Mouse (Mus musculus) liver, postnatal 0 days (tissue): Measurements from ENCODE around the gene Rab32. TPM values are rescaled to one million over a fixed set of nuclear protein-coding genes. Genes with fewer than 3 reads are reported as not detected.

Source experiments
- ATAC-seq: fragments of 200-750 bp; cut with Nextera tagmentation; 2 replicates; pipeline ENCODE4 v1.8.0; 2017; ENCODE audit warnings: mild to moderate bottlenecking, moderate library complexity
- DNase-seq: peaks from one replicate; pipeline ENCODE4 v3.0.0-alpha.2; 2016
- H3K27ac ChIP-seq: fragments of 300-500 bp; sonication (generic); 2 replicates; pipeline ENCODE4 v1.5.1; 2014; ENCODE audit warnings: antibody characterized with exemption, moderate library complexity, mild to moderate bottlenecking, low read depth
- H3K27me3 ChIP-seq: fragments of 300-500 bp; sonication (generic); 2 replicates; pipeline ENCODE4 v1.6.1; 2014; ENCODE audit warnings: low read length, control low read depth, mixed read lengths; ENCODE audit not compliant: insufficient read depth
- H3K36me3 ChIP-seq: fragments of 300-500 bp; sonication (generic); replicated peaks from 2 replicates; pipeline ENCODE4 v1.6.1; 2014; ENCODE audit warnings: mild to moderate bottlenecking, control low read depth, low read length, moderate library complexity, mixed read lengths; ENCODE audit not compliant: insufficient read depth
- H3K4me1 ChIP-seq: fragments of 300-500 bp; sonication (generic); 2 replicates; pipeline ENCODE4 v1.6.1; 2014; ENCODE audit warnings: antibody characterized with exemption, mild to moderate bottlenecking, control low read depth; ENCODE audit not compliant: insufficient read depth
- H3K4me2 ChIP-seq: fragments of 300-500 bp; sonication (generic); 2 replicates; pipeline ENCODE4 v1.6.1; 2014; ENCODE audit warnings: low read depth, mild to moderate bottlenecking, low read length, moderate library complexity, mixed read lengths
- H3K4me3 ChIP-seq: fragments of 300-500 bp; sonication (generic); 2 replicates; pipeline ENCODE4 v1.5.1; 2014; ENCODE audit warnings: low read depth, low read length
- H3K9ac ChIP-seq: fragments of 300-500 bp; sonication (generic); replicated peaks from 2 replicates; pipeline ENCODE4 v1.6.1; 2014; ENCODE audit warnings: mild to moderate bottlenecking, moderate library complexity
- H3K9me3 ChIP-seq: fragments of 300-500 bp; sonication (generic); 2 replicates; pipeline ENCODE4 v1.6.1; 2016; ENCODE audit warnings: mild to moderate bottlenecking, control low read depth, low read length, mixed read lengths
- CTCF ChIP-seq: sonication (generic); IDR thresholded peaks from 2 replicates; pipeline ENCODE4 v1.5.1; 2016; ENCODE audit warnings: antibody characterized with exemption, low read depth
- EP300 ChIP-seq: IDR thresholded peaks from 2 replicates; pipeline ENCODE4 v1.6.1; 2016; ENCODE audit warnings: antibody characterized with exemption, low read depth, mild to moderate bottlenecking
- WGBS: fragments of 180-500 bp; shearing (Covaris S2); extraction: QIAGEN DNeasy Blood & Tissue Kit; methylation state at CpG from one replicate; pipeline ENCODE4 v1.1.7; 2014; ENCODE audit not compliant: insufficient replicate concordance; 5-methylcytosine and 5-hydroxymethylcytosine counted together
- polyA plus RNA-seq: library from polyadenylated mRNA; unstranded; fragments of >200 nt; fragmentation: Nextera tagmentation; extraction: Ambion mirVana; gene quantifications from 2 replicates; pipeline ENCODE4 v1.2.1, GENCODE M21; 2015

Rab32 gene
- polyA plus RNA-seq, 1 experiment from 2014 or later = 23.6 TPM

DNA sequence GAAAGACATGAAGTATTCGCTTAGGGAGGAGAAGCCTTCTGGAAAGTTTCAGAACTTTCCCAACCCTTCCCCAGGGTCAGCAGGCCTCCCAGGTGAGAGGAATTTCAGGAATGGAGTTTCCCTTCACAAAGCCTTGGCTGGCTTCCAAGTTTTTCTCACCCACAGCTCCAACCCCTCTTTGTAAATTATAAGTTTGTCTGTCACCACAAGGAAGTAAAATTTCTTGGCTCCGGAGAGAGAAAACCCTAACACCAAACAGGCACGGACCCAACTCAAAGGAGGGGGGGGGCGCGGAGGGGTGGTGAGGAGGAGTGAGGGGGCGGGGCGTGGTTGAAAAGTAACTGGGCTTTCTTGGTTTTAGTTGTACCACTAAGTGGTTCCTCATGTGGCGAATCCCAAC is 980 bp downstream of the Rab32 start:
- TF ChIP-seq EP300 = no peak
- no peak for TF ChIP-seq CTCF
- H3K9ac ChIP-seq = peak overlapping the region; percentile 69
- H3K27me3 ChIP-seq = no peaks in the 10 kb centered on the region
- no peaks in the 10 kb centered on the region for H3K9me3 ChIP-seq
- ATAC-seq = no peak
- whole genome bisulfite sequencing = 7% methylated on average over 8 of the region's 8 CpGs
- H3K27ac ChIP-seq = peak overlapping the region; percentile 59; the same call in 1 of the 2 replicates
- H3K4me1 ChIP-seq = no peaks in the 10 kb centered on the region
- H3K4me3 ChIP-seq = peak overlapping the region; percentile 51
- H3K36me3 ChIP-seq = no peaks in the 10 kb centered on the region
- peak; percentile 47 for DNase-seq
- peak overlapping the region; percentile 92 for H3K4me2 ChIP-seq

DNA sequence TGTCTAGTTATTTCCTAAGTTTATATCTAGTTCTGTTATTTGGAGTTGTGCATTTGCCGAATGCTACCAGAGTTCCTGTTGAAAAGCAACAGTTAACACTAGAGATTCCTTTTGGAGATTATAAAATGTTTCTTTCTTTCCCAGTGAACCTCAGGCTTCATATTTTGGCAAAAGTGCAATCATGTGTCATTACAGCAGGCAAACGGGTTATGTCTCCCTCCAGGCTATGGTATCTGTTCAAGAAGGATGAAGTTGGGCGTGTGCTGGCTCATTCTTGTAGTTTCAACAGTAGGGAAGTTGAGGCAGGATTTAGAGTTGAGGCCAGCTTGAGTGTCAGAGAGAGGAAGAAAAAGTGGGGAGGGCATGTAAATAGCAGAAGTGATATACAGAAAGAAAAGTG is 2.4 kb downstream of the Rab32 start:
- TF ChIP-seq CTCF = no peak
- TF ChIP-seq EP300 = no peak
- H3K4me2 ChIP-seq = peak overlapping the region; percentile 92; the same call in 1 of the 2 replicates
- DNase-seq = no peak
- WGBS = 63% methylated on average over 3 of the region's 3 CpGs
- H3K4me1 ChIP-seq = no peaks in the 10 kb centered on the region
- no peaks in the 10 kb centered on the region for H3K27me3 ChIP-seq
- no peak for ATAC-seq
- H3K4me3 ChIP-seq = no peak overlapping the region
- no peak overlapping the region for H3K9ac ChIP-seq
- H3K36me3 ChIP-seq = no peaks in the 10 kb centered on the region
- no peak overlapping the region for H3K27ac ChIP-seq
- H3K9me3 ChIP-seq = no peaks in the 10 kb centered on the region

DNA sequence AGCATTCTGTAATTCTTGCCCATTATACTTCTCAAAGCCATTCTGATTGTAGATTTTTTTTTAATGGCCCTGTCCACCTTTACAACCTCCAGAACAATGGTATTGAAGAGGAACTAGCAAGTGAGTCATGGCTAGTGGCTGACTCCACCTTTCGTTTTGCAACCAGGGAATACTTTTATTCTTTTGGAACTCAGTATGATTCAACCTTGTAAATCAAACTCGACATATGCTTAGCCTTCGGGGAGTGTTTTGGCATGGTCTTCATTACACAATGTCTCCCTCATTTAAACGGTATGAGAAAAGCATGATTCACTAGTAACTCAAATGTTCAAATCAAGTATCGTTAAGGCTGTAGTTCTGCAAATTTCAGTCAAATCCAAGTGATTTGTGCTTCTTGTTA is 2.8 kb downstream of the Rab32 start:
- DNase-seq = no peak
- WGBS = 66% methylated on average over 5 of the region's 5 CpGs
- Histone ChIP-seq H3K9me3 (no peaks in the 10 kb centered on the region), H3K4me1 (no peaks in the 10 kb centered on the region), H3K4me2 (no peak overlapping the region), H3K4me3 (no peak overlapping the region), H3K9ac (no peak overlapping the region), H3K27ac (no peak overlapping the region), H3K27me3 (no peaks in the 10 kb centered on the region), H3K36me3 (no peaks in the 10 kb centered on the region)
- no peak for ATAC-seq
- TF ChIP-seq EP300 = no peak

DNA sequence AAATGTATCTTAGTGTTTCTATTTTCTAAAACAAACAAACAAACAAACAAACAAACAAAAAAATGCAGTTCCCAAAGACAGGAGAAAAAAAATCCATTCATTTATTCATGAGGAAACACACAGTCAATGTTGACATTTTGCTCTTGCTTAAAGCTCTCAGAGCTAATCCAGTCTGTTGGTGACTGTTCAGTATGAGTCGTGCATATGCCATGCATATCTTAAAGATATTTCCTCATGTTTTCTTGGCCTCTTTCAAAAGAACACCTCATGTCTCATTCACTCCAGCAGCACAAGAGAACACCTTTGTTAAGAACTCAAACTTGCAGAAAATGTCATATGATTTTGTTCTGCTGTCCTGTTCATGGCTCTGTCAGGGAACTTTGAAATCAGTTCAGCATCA is 7.9 kb downstream of the Rab32 start:
- WGBS = 79% methylated on average over 1 of the region's 1 CpGs
- no peak overlapping the region for H3K4me2 ChIP-seq
- H3K4me3 ChIP-seq = no peak overlapping the region
- H3K27me3 ChIP-seq = no peaks in the 10 kb centered on the region
- DNase-seq (no peak), ATAC-seq (no peak)
- no peak for TF ChIP-seq EP300
- TF ChIP-seq CTCF = no peak
- H3K27ac ChIP-seq = no peak overlapping the region
- H3K36me3 ChIP-seq = no peaks in the 10 kb centered on the region
- H3K4me1 ChIP-seq = no peaks in the 10 kb centered on the region
- H3K9me3 ChIP-seq = no peaks in the 10 kb centered on the region
- H3K9ac ChIP-seq = no peak overlapping the region

DNA sequence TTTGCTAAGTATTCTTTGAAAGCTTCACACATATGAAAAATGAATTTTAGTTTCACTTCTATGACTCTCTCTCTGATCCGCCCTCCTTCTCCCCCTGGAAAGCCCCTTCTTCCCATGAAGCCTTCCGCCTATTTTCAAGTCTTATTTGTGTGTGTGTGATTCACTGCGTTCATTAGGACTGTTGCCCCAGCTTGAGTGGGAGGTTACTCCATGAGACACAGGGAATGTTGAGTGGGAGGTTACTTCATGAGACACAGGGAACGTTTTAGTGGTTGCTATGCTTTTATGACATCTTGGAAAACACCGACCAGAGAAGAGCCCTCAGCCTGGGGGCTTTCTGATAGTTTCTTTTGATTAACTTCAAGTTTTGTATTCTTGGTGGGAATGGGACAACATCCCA is 11.4 kb downstream of the Rab32 start:
- Histone ChIP-seq H3K4me1 (no peaks in the 10 kb centered on the region), H3K9ac (no peak overlapping the region), H3K27ac (no peak overlapping the region), H3K9me3 (no peaks in the 10 kb centered on the region), H3K27me3 (no peaks in the 10 kb centered on the region), H3K36me3 (no peaks in the 10 kb centered on the region), H3K4me2 (no peak overlapping the region), H3K4me3 (no peak overlapping the region)
- no peak for ATAC-seq
- DNase-seq = no peak
- TF ChIP-seq CTCF = no peak
- no peak for TF ChIP-seq EP300
- WGBS = 71% methylated on average over 5 of the region's 5 CpGs

DNA sequence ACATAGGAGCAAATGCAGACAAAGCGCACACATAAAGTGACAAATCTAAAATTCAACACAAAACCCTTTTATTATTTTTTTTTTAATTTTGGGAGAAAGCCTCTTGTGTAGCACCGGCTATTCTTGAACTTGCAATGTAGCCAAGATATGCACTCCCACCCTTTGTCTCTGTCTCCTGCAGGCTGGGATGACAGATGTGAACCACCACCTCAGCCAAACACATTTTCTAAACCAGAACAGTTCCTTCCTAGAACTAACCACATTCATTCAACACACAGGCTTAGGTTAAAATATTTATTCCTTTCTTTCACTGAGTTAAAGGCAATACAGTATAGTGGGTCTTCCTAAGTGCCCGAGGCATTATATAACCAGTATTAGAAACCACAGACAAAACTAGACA is 13.1 kb downstream of the Rab32 start:
- no peaks in the 10 kb centered on the region for H3K27me3 ChIP-seq
- no peak overlapping the region for H3K4me3 ChIP-seq
- H3K9me3 ChIP-seq = no peaks in the 10 kb centered on the region
- DNase-seq = no peak
- H3K27ac ChIP-seq = no peak overlapping the region
- no peak for ATAC-seq
- H3K36me3 ChIP-seq = no peaks in the 10 kb centered on the region
- H3K9ac ChIP-seq = no peak overlapping the region
- H3K4me1 ChIP-seq = no peaks in the 10 kb centered on the region
- H3K4me2 ChIP-seq = no peak overlapping the region
- no peak for TF ChIP-seq CTCF
- no peak for TF ChIP-seq EP300
- WGBS = 88% methylated on average over 3 of the region's 3 CpGs

Other genes with a start within 250 kb of the Rab32 start
- gene Adgb, start 85.9 kb downstream of the Rab32 start, polyA plus RNA-seq = 0.78 and 0.81 TPM in 2 replicates
- not detected in 2 replicates for gene Gm10944, start 123.1 kb upstream of the Rab32 start, polyA plus RNA-seq